Mouse (Mus musculus) forebrain, embryonic 14.5 days (tissue): ENCODE results near the gene Snx4. TPM values are rescaled to one million over a fixed set of nuclear protein-coding genes. Genes with fewer than 3 reads are reported as not detected.

ENCODE experiments used
- ATAC-seq: fragments of 200-750 bp; cut with Nextera tagmentation; 2 replicates; pipeline ENCODE4 v1.8.0; 2017; ENCODE audit warnings: mild to moderate bottlenecking, moderate library complexity
- DNase-seq: peaks from one replicate; pipeline ENCODE4 v3.0.0-alpha.2; 2015; ENCODE audit warnings: low spot score
- H3K27ac ChIP-seq: fragments of 300-500 bp; sonication (generic); 2 replicates; pipeline ENCODE4 v1.5.1; 2014; ENCODE audit warnings: low read depth, mild to moderate bottlenecking, control low read depth, low read length, moderate library complexity
- H3K27me3 ChIP-seq: fragments of 300-500 bp; sonication (generic); replicated peaks from 2 replicates; pipeline ENCODE4 v1.6.1; 2014; ENCODE audit warnings: low read length, control low read depth, mixed read lengths; ENCODE audit not compliant: control insufficient read depth, insufficient read depth
- H3K36me3 ChIP-seq: fragments of 300-500 bp; sonication (generic); 2 replicates; pipeline ENCODE4 v1.6.1; 2014; ENCODE audit warnings: low read length, control low read depth; ENCODE audit not compliant: control insufficient read depth, insufficient read depth
- H3K4me1 ChIP-seq: fragments of 300-500 bp; sonication (generic); 2 replicates; pipeline ENCODE4 v1.6.1; 2014; ENCODE audit warnings: antibody characterized with exemption, low read length, control low read depth; ENCODE audit not compliant: control insufficient read depth, insufficient read depth
- H3K4me2 ChIP-seq: fragments of 300-500 bp; sonication (generic); 2 replicates; pipeline ENCODE4 v1.6.1; 2014; ENCODE audit warnings: mild to moderate bottlenecking, control low read depth, low read length
- H3K4me3 ChIP-seq: fragments of 300-500 bp; sonication (generic); 2 replicates; pipeline ENCODE4 v1.5.1; 2014; ENCODE audit warnings: low read depth, low read length, control low read depth
- H3K9ac ChIP-seq: fragments of 300-500 bp; sonication (generic); 2 replicates; pipeline ENCODE4 v1.6.1; 2014; ENCODE audit warnings: mild to moderate bottlenecking, low read length, control low read depth, moderate library complexity
- H3K9me3 ChIP-seq: fragments of 300-500 bp; sonication (generic); replicated peaks from 2 replicates; pipeline ENCODE4 v1.6.1; 2016; ENCODE audit warnings: low read length, control low read depth, mixed read lengths; ENCODE audit not compliant: control insufficient read depth
- WGBS: fragments of 180-500 bp; shearing (Covaris S2); extraction: QIAGEN DNeasy Blood & Tissue Kit; methylation state at CpG from one replicate; pipeline ENCODE4 v1.1.7; 2014; 5-methylcytosine and 5-hydroxymethylcytosine counted together
- polyA plus RNA-seq: library from polyadenylated mRNA; unstranded; fragments of >200 nt; fragmentation: Nextera tagmentation; extraction: Ambion mirVana; gene quantifications from 2 replicates; pipeline ENCODE4 v1.2.1, GENCODE M21; 2014

Gene Snx4
- polyA plus RNA-seq, 1 experiment from 2014 or later = 84.1 TPM

GRCm38 (mm10) chr16:33342356-33342755 lies 91.1 kb downstream of the Snx4 start:
- Histone ChIP-seq H3K36me3 (no peaks in the 10 kb centered on the region), H3K27ac (no peak overlapping the region), H3K27me3 (no peaks in the 10 kb centered on the region), H3K4me2 (no peak overlapping the region), H3K9ac (no peak overlapping the region), H3K4me1 (no peaks in the 10 kb centered on the region), H3K9me3 (no peaks in the 10 kb centered on the region), H3K4me3 (no peak overlapping the region)
- DNase-seq (no peak), ATAC-seq (no peak)
- WGBS = 38% methylated on average over 1 of the region's 1 CpGs

- WGBS = 78% methylated on average over 5 of the region's 5 CpGs
- no peaks in the 10 kb centered on the region for H3K27me3 ChIP-seq
- ATAC-seq (no peak), DNase-seq (no peak)
- no peak overlapping the region for H3K4me2 ChIP-seq
- H3K4me3 ChIP-seq = no peak overlapping the region
- H3K4me1 ChIP-seq = no peaks in the 10 kb centered on the region
- no peaks in the 10 kb centered on the region for H3K36me3 ChIP-seq
- no peak overlapping the region for H3K27ac ChIP-seq
- H3K9ac ChIP-seq = no peak overlapping the region
- no peaks in the 10 kb centered on the region for H3K9me3 ChIP-seq
Measured at GRCm38 (mm10) chr16:33343106-33343505, 91.9 kb downstream of the Snx4 start.

GRCm38 (mm10) chr16:33343601-33344000 lies 92.4 kb downstream of the Snx4 start:
- no peak overlapping the region for H3K4me2 ChIP-seq
- H3K36me3 ChIP-seq = no peaks in the 10 kb centered on the region
- DNase-seq (no peak), ATAC-seq (no peak)
- no peaks in the 10 kb centered on the region for H3K27me3 ChIP-seq
- 89% methylated on average over 7 of the region's 7 CpGs for WGBS
- no peaks in the 10 kb centered on the region for H3K4me1 ChIP-seq
- no peaks in the 10 kb centered on the region for H3K9me3 ChIP-seq
- no peak overlapping the region for H3K4me3 ChIP-seq
- no peak overlapping the region for H3K27ac ChIP-seq
- no peak overlapping the region for H3K9ac ChIP-seq

- DNase-seq (peak; percentile 62), ATAC-seq (peak; percentile 65; the same call in 1 of the 2 replicates)
- Histone ChIP-seq H3K27ac (no peak overlapping the region; the same call in 1 of the 2 replicates), H3K36me3 (no peaks in the 10 kb centered on the region), H3K9me3 (no peaks in the 10 kb centered on the region), H3K4me3 (no peak overlapping the region), H3K4me1 (no peaks in the 10 kb centered on the region), H3K27me3 (no peaks in the 10 kb centered on the region), H3K4me2 (no peak overlapping the region), H3K9ac (0 out of 2 replicates have a peak overlapping the region, but pooled peaks have one; percentile 4)
- WGBS = 46% methylated on average over 9 of the region's 9 CpGs
Measured at GRCm38 (mm10) chr16:33344379-33344778, 93.1 kb downstream of the Snx4 start.

- no peaks in the 10 kb centered on the region for H3K9me3 ChIP-seq
- 0 out of 2 replicates have a peak overlapping the region, but pooled peaks have one; percentile 21 for H3K27ac ChIP-seq
- H3K4me3 ChIP-seq = no peak overlapping the region
- DNase-seq (no peak), ATAC-seq (no peak)
- no peak overlapping the region for H3K9ac ChIP-seq
- no peaks in the 10 kb centered on the region for H3K27me3 ChIP-seq
- no peak overlapping the region for H3K4me2 ChIP-seq
- H3K36me3 ChIP-seq = no peaks in the 10 kb centered on the region
- no peaks in the 10 kb centered on the region for H3K4me1 ChIP-seq
- WGBS = 80% methylated on average over 4 of the region's 4 CpGs
Measured at GRCm38 (mm10) chr16:33344875-33345274, 93.6 kb downstream of the Snx4 start.

DNA sequence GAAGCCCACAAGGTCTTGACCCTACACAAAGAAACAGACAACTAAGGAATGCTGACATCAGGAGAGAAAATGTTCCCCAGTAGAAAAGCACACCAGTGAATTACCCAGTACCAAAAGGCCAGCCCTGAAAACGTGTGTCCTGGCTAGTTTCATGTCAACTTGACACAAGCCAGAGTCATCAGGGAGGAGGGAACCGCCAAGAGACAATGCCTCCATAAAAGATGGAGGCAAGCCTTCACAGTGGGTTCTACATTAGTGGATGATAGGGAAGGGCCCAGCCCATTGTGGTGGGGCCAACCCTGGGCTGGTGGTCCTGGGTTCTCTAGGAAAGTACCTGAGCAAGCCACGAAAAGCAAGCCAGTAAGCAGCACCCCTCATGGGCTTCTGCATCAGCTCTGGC lies 95.1 kb downstream of the Snx4 start:
- no peak overlapping the region for H3K4me2 ChIP-seq
- no peak overlapping the region for H3K4me3 ChIP-seq
- no peak overlapping the region for H3K9ac ChIP-seq
- H3K9me3 ChIP-seq = no peaks in the 10 kb centered on the region
- DNase-seq = no peak
- no peak for ATAC-seq
- WGBS = 79% methylated on average over 3 of the region's 3 CpGs
- no peaks in the 10 kb centered on the region for H3K4me1 ChIP-seq
- no peak overlapping the region for H3K27ac ChIP-seq
- H3K27me3 ChIP-seq = no peaks in the 10 kb centered on the region
- no peaks in the 10 kb centered on the region for H3K36me3 ChIP-seq

GRCm38 (mm10) chr16:33347134-33347533 lies 95.9 kb downstream of the Snx4 start:
- no peaks in the 10 kb centered on the region for H3K4me1 ChIP-seq
- H3K36me3 ChIP-seq = no peaks in the 10 kb centered on the region
- no peak overlapping the region for H3K9ac ChIP-seq
- no peaks in the 10 kb centered on the region for H3K27me3 ChIP-seq
- no peak overlapping the region for H3K27ac ChIP-seq
- WGBS = 78% methylated on average over 5 of the region's 5 CpGs
- DNase-seq (no peak), ATAC-seq (no peak)
- H3K9me3 ChIP-seq = no peaks in the 10 kb centered on the region
- H3K4me3 ChIP-seq = no peak overlapping the region
- H3K4me2 ChIP-seq = no peak overlapping the region

Other genes with a start within 250 kb of the Snx4 start
- gene Iqcg, start 195.2 kb upstream of the Snx4 start, polyA plus RNA-seq = 4.9 and 6.1 TPM in 2 replicates
- 507 and 649 TPM in 2 replicates for gene Rpl35a, start 195.0 kb upstream of the Snx4 start, polyA plus RNA-seq
- 1.5 and 2.1 TPM in 2 replicates for gene Lmln, start 188.9 kb upstream of the Snx4 start, polyA plus RNA-seq
- 14.3 and 16.4 TPM in 2 replicates for gene Osbpl11, start 66.4 kb upstream of the Snx4 start, polyA plus RNA-seq
- 58.1 and 67.3 TPM in 2 replicates for gene Zfp148, start 129.4 kb downstream of the Snx4 start, polyA plus RNA-seq